Mouse (Mus musculus): ENCODE measurements around the gene Mapkbp1. TPM values are rescaled to one million over a fixed set of nuclear protein-coding genes. Genes with fewer than 3 reads are reported as not detected.

Gene Mapkbp1
- polyA plus RNA-seq, 1 experiment from 2014 or later, result 4.9 TPM

Small RNA genes lying within 50 kb of the gene (microRNA-seq; reads per million reads assigned to microRNA genes)
- gene Mir7665, result not detected

Other genes with a start within 250 kb of the Mapkbp1 start
- 0.17 and 0.21 TPM in 2 replicates for gene Itpka, start 230.4 kb upstream of the Mapkbp1 start, polyA plus RNA-seq (2015; fragmentation: Nextera tagmentation; extraction: Ambion mirVana)
- 0.91 and 1.4 TPM in 2 replicates for gene Ltk, start 212.3 kb upstream of the Mapkbp1 start, polyA plus RNA-seq (2015; fragmentation: Nextera tagmentation; extraction: Ambion mirVana)
- 22.2 and 22.6 TPM in 2 replicates for gene Rpap1, start 185.2 kb upstream of the Mapkbp1 start, polyA plus RNA-seq (2015; fragmentation: Nextera tagmentation; extraction: Ambion mirVana)
- gene Tyro3, start 175.0 kb upstream of the Mapkbp1 start, polyA plus RNA-seq (2015; fragmentation: Nextera tagmentation; extraction: Ambion mirVana), result 19.4 and 20.0 TPM in 2 replicates
- 27.3 and 28.8 TPM in 2 replicates for gene Mga, start 75.5 kb upstream of the Mapkbp1 start, polyA plus RNA-seq (2015; fragmentation: Nextera tagmentation; extraction: Ambion mirVana)
- gene Jmjd7, start 54.8 kb downstream of the Mapkbp1 start, polyA plus RNA-seq (2015; fragmentation: Nextera tagmentation; extraction: Ambion mirVana), result 23.5 and 25.9 TPM in 2 replicates
- 5.2 and 5.6 TPM in 2 replicates for gene Gm28042, start 54.8 kb downstream of the Mapkbp1 start, polyA plus RNA-seq (2015; fragmentation: Nextera tagmentation; extraction: Ambion mirVana)
- 3.7 and 4.1 TPM in 2 replicates for gene Pla2g4b, start 60.7 kb downstream of the Mapkbp1 start, polyA plus RNA-seq (2015; fragmentation: Nextera tagmentation; extraction: Ambion mirVana)
- 16.1 and 19.9 TPM in 2 replicates for gene Ehd4, start 181.9 kb downstream of the Mapkbp1 start, polyA plus RNA-seq (2015; fragmentation: Nextera tagmentation; extraction: Ambion mirVana)